Mouse (Mus musculus): ENCODE results near the gene Nf1.

GRCm38 (mm10) chr11:79366284-79366683 is 26.8 kb downstream of the Nf1 start:
- no peak for TF ChIP-seq POLR2A (IDR thresholded peaks at IDR 0.05; ENCODE audit: low read depth, low read length)
- TF ChIP-seq CTCF (IDR thresholded peaks at IDR 0.05; ENCODE audit: extremely low read depth, insufficient read depth, insufficient read length, insufficient replicate concordance) = no peak
